Mouse (Mus musculus): ENCODE data around the gene Slc30a2. TPM values are rescaled to one million over a fixed set of nuclear protein-coding genes. Genes with fewer than 3 reads are reported as not detected.

The Slc30a2 gene
- polyA plus RNA-seq, 1 experiment = 0.35 TPM

GRCm38 (mm10) chr4:134353527-134354409 lies 10.8 kb downstream of the Slc30a2 start:
- Histone ChIP-seq H3K27me3 (ENCODE audit: control insufficient read depth, insufficient read depth, insufficient read length) (no peaks in the 10 kb centered on the region), H3ac (ENCODE audit: control insufficient read depth, insufficient read length) (no peak overlapping the region)
- TF ChIP-seq MYOG (IDR thresholded peaks at IDR 0.05; ENCODE audit: control insufficient read depth in 1 of 3, insufficient read depth in 1 of 3, insufficient read length in 2 of 3, low read depth in 2 of 3) = no peak
- no peak for TF ChIP-seq MAX (IDR thresholded peaks at IDR 0.05; ENCODE audit: low read depth)
- TF ChIP-seq MYOD1 (IDR thresholded peaks at IDR 0.05; ENCODE audit: control insufficient read depth in 1 of 3, insufficient read length in 2 of 3, low read depth in 2 of 3) = no peak
- TF ChIP-seq POLR2AphosphoS2 (IDR thresholded peaks at IDR 0.05; ENCODE audit: insufficient read length, low read depth) = no peak
- no peak for TF ChIP-seq TCF3 (IDR thresholded peaks at IDR 0.05; ENCODE audit: insufficient read length, low read depth)
- no peak for TF ChIP-seq SRF (IDR thresholded peaks at IDR 0.05; ENCODE audit: control insufficient read depth, insufficient read length, low read depth)
- no peak for TF ChIP-seq POLR2A (IDR thresholded peaks at IDR 0.05; ENCODE audit: insufficient read length, low read depth)
- no peak for TF ChIP-seq USF1 (IDR thresholded peaks at IDR 0.05; ENCODE audit: low read depth)
- no peak for TF ChIP-seq CEBPB (IDR thresholded peaks at IDR 0.05; ENCODE audit: insufficient read depth, poor library complexity, severe bottlenecking)
- no peak for TF ChIP-seq E2F4 (IDR thresholded peaks at IDR 0.05; ENCODE audit: insufficient read depth)
- TF ChIP-seq TCF12 (IDR thresholded peaks at IDR 0.05; ENCODE audit: insufficient read depth, poor library complexity, severe bottlenecking) = no peak
- no peak for TF ChIP-seq REST (IDR thresholded peaks at IDR 0.05; ENCODE audit: insufficient read depth, insufficient read length)

GRCm38 (mm10) chr4:134355841-134356452 lies 13.0 kb downstream of the Slc30a2 start:
- no peaks in the 10 kb centered on the region for H3K79me2 ChIP-seq (ENCODE audit: control insufficient read depth, insufficient read depth)
- H3K4me3 ChIP-seq = no peak overlapping the region
- peak overlapping the region; percentile 36 for H3K4me2 ChIP-seq (ENCODE audit: low read depth)
- H3ac ChIP-seq (ENCODE audit: control insufficient read depth, insufficient read length) = no peak overlapping the region
- peaks cover 4% of the 10 kb centered on the region for H3K27me3 ChIP-seq (ENCODE audit: control insufficient read depth, insufficient read depth, insufficient read length)
- no peaks in the 10 kb centered on the region for H3K36me3 ChIP-seq (ENCODE audit: control insufficient read depth, insufficient read depth)
- no peak for TF ChIP-seq CEBPB (IDR thresholded peaks at IDR 0.05; ENCODE audit: insufficient read depth, poor library complexity, severe bottlenecking)
- no peak for TF ChIP-seq USF1 (IDR thresholded peaks at IDR 0.05; ENCODE audit: low read depth)
- TF ChIP-seq POLR2AphosphoS2 (IDR thresholded peaks at IDR 0.05; ENCODE audit: insufficient read length, low read depth) = peak; percentile 4
- TF ChIP-seq POLR2A (IDR thresholded peaks at IDR 0.05; ENCODE audit: insufficient read length, low read depth) = no peak
- no peak for TF ChIP-seq SRF (IDR thresholded peaks at IDR 0.05; ENCODE audit: control insufficient read depth, insufficient read length, low read depth)
- TF ChIP-seq REST (IDR thresholded peaks at IDR 0.05; ENCODE audit: insufficient read depth, insufficient read length) = no peak
- TF ChIP-seq MYOD1 (IDR thresholded peaks at IDR 0.05; ENCODE audit: control insufficient read depth in 1 of 3, insufficient read length in 2 of 3, low read depth in 2 of 3) = peak in 2 of 3 experiments; percentile 48 to 83
- TF ChIP-seq TCF3 (IDR thresholded peaks at IDR 0.05; ENCODE audit: insufficient read length, low read depth) = no peak
- no peak for TF ChIP-seq TCF12 (IDR thresholded peaks at IDR 0.05; ENCODE audit: insufficient read depth, poor library complexity, severe bottlenecking)
- peak in 2 of 3 experiments; percentile 65 to 88 for TF ChIP-seq MYOG (IDR thresholded peaks at IDR 0.05; ENCODE audit: control insufficient read depth in 1 of 3, insufficient read depth in 1 of 3, insufficient read length in 2 of 3, low read depth in 2 of 3)

More at GRCm38 (mm10) chr4:134353527-134354409, 10.8 kb downstream of the Slc30a2 start:
- H3K4me3 ChIP-seq = no peak overlapping the region
- H3K4me2 ChIP-seq (ENCODE audit: low read depth) = no peak overlapping the region
- H3K79me2 ChIP-seq (ENCODE audit: control insufficient read depth, insufficient read depth) = no peaks in the 10 kb centered on the region
- no peaks in the 10 kb centered on the region for H3K36me3 ChIP-seq (ENCODE audit: control insufficient read depth, insufficient read depth)

GRCm38 (mm10) chr4:134356591-134357460 lies 13.8 kb downstream of the Slc30a2 start:
- Histone ChIP-seq H3K4me2 (ENCODE audit: low read depth) (peak overlapping the region; percentile 25), H3K27me3 (ENCODE audit: control insufficient read depth, insufficient read depth, insufficient read length) (peaks cover 4% of the 10 kb centered on the region), H3ac (ENCODE audit: control insufficient read depth, insufficient read length) (no peak overlapping the region), H3K4me3 (no peak overlapping the region), H3K36me3 (ENCODE audit: control insufficient read depth, insufficient read depth) (no peaks in the 10 kb centered on the region), H3K79me2 (ENCODE audit: control insufficient read depth, insufficient read depth) (no peaks in the 10 kb centered on the region)
- no peak for TF ChIP-seq REST (IDR thresholded peaks at IDR 0.05; ENCODE audit: insufficient read depth, insufficient read length)

- H3K79me2 ChIP-seq (ENCODE audit: control insufficient read depth, insufficient read depth) = no peaks in the 10 kb centered on the region
These were observed 14.4 kb downstream of the Slc30a2 start for GRCm38 (mm10) chr4:134357461-134357771.

More at GRCm38 (mm10) chr4:134357461-134357771, 14.4 kb downstream of the Slc30a2 start:
- no peak for TF ChIP-seq TCF3 (IDR thresholded peaks at IDR 0.05; ENCODE audit: insufficient read length, low read depth)
- no peak for TF ChIP-seq TCF12 (IDR thresholded peaks at IDR 0.05; ENCODE audit: insufficient read depth, poor library complexity, severe bottlenecking)
- TF ChIP-seq SRF (IDR thresholded peaks at IDR 0.05; ENCODE audit: control insufficient read depth, insufficient read length, low read depth) = no peak
- no peak for TF ChIP-seq USF1 (IDR thresholded peaks at IDR 0.05; ENCODE audit: low read depth)
- TF ChIP-seq CEBPB (IDR thresholded peaks at IDR 0.05; ENCODE audit: insufficient read depth, poor library complexity, severe bottlenecking) = no peak
- TF ChIP-seq E2F4 (IDR thresholded peaks at IDR 0.05; ENCODE audit: insufficient read depth) = no peak
- no peak for TF ChIP-seq MAX (IDR thresholded peaks at IDR 0.05; ENCODE audit: low read depth)
- TF ChIP-seq REST (IDR thresholded peaks at IDR 0.05; ENCODE audit: insufficient read depth, insufficient read length) = no peak
- TF ChIP-seq MYOG (IDR thresholded peaks at IDR 0.05; ENCODE audit: control insufficient read depth in 1 of 3, insufficient read depth in 1 of 3, insufficient read length in 2 of 3, low read depth in 2 of 3) = no peak
- no peak overlapping the region for H3ac ChIP-seq (ENCODE audit: control insufficient read depth, insufficient read length)
- peaks cover 4% of the 10 kb centered on the region for H3K27me3 ChIP-seq (ENCODE audit: control insufficient read depth, insufficient read depth, insufficient read length)
- H3K36me3 ChIP-seq (ENCODE audit: control insufficient read depth, insufficient read depth) = no peaks in the 10 kb centered on the region
- no peak overlapping the region for H3K4me3 ChIP-seq
- no peak overlapping the region for H3K4me2 ChIP-seq (ENCODE audit: low read depth)

All from myocyte (in vitro differentiated cells).